Mouse (Mus musculus): Measurements from ENCODE around the gene Gcdh. TPM values are rescaled to one million over a fixed set of nuclear protein-coding genes. Genes with fewer than 3 reads are reported as not detected.

The Gcdh gene
- polyA plus RNA-seq, 1 experiment from 2014 or later = 37.2 TPM

GRCm38 (mm10) chr8:84925557-84925956 is 31.8 kb upstream of the Gcdh start:
- H3K27me3 ChIP-seq = peaks cover 47% of the 10 kb centered on the region
- peaks cover 85% of the 10 kb centered on the region for H3K36me3 ChIP-seq
- H3K4me2 ChIP-seq = no peak overlapping the region
- no peaks in the 10 kb centered on the region for H3K9me3 ChIP-seq
- 67% methylated on average over 7 of the region's 7 CpGs for WGBS
- no peak overlapping the region for H3K4me3 ChIP-seq
- H3K27ac ChIP-seq (replicated peaks) = no peak overlapping the region
- no peak overlapping the region for H3K9ac ChIP-seq
- peaks cover 12% of the 10 kb centered on the region for H3K4me1 ChIP-seq (replicated peaks)
- no peak for ATAC-seq (ENCODE audit: low read depth)

GRCm38 (mm10) chr8:84921596-84921995 is 27.9 kb upstream of the Gcdh start:
- 85% methylated on average over 2 of the region's 2 CpGs for WGBS

GRCm38 (mm10) chr8:84918646-84919045 is 24.9 kb upstream of the Gcdh start:
- 91% methylated on average over 15 of the region's 15 CpGs for WGBS
- H3K36me3 ChIP-seq = peaks cover 96% of the 10 kb centered on the region
- no peak overlapping the region for H3K4me2 ChIP-seq
- peaks cover 85% of the 10 kb centered on the region for H3K27me3 ChIP-seq
- H3K9me3 ChIP-seq = no peaks in the 10 kb centered on the region
- no peak overlapping the region for H3K9ac ChIP-seq
- H3K27ac ChIP-seq (replicated peaks) = no peak overlapping the region
- no peak overlapping the region for H3K4me3 ChIP-seq
- ATAC-seq (ENCODE audit: low read depth) = no peak
- no peaks in the 10 kb centered on the region for H3K4me1 ChIP-seq (replicated peaks)

More at GRCm38 (mm10) chr8:84921596-84921995, 27.9 kb upstream of the Gcdh start:
- no peak for ATAC-seq (ENCODE audit: low read depth)
- no peaks in the 10 kb centered on the region for H3K9me3 ChIP-seq
- H3K9ac ChIP-seq = no peak overlapping the region
- peaks cover 95% of the 10 kb centered on the region for H3K36me3 ChIP-seq
- H3K4me2 ChIP-seq = no peak overlapping the region
- H3K4me1 ChIP-seq (replicated peaks) = no peaks in the 10 kb centered on the region
- H3K4me3 ChIP-seq = no peak overlapping the region
- H3K27me3 ChIP-seq = peaks cover 58% of the 10 kb centered on the region
- no peak overlapping the region for H3K27ac ChIP-seq (replicated peaks)

GRCm38 (mm10) chr8:84917781-84918180 is 24.1 kb upstream of the Gcdh start:
- no peak overlapping the region for H3K4me3 ChIP-seq
- peaks cover 8% of the 10 kb centered on the region; the same call in 1 of the 2 replicates for H3K4me1 ChIP-seq (replicated peaks)
- H3K27me3 ChIP-seq = peaks cover 93% of the 10 kb centered on the region
- no peak overlapping the region for H3K9ac ChIP-seq
- no peak overlapping the region for H3K4me2 ChIP-seq
- ATAC-seq (ENCODE audit: low read depth) = no peak
- H3K27ac ChIP-seq (replicated peaks) = no peak overlapping the region
- 32% methylated on average over 20 of the region's 20 CpGs for WGBS
- H3K9me3 ChIP-seq = no peaks in the 10 kb centered on the region
- peaks cover 95% of the 10 kb centered on the region for H3K36me3 ChIP-seq

GRCm38 (mm10) chr8:84915269-84915668 is 21.5 kb upstream of the Gcdh start:
- Histone ChIP-seq H3K4me2 (no peak overlapping the region), H3K9me3 (no peaks in the 10 kb centered on the region), H3K4me3 (no peak overlapping the region), H3K36me3 (peaks cover 94% of the 10 kb centered on the region), H3K9ac (no peak overlapping the region), H3K27me3 (peaks cover 100% of the 10 kb centered on the region), H3K4me1 (replicated peaks) (peaks cover 11% of the 10 kb centered on the region; the same call in 1 of the 2 replicates), H3K27ac (replicated peaks) (no peak overlapping the region)
- 83% methylated on average over 8 of the region's 8 CpGs for WGBS
- no peak for ATAC-seq (ENCODE audit: low read depth)

- 33% methylated on average over 4 of the region's 4 CpGs for WGBS
Observed at GRCm38 (mm10) chr8:84913960-84914359, 20.2 kb upstream of the Gcdh start.

GRCm38 (mm10) chr8:84913502-84913900 is 19.8 kb upstream of the Gcdh start:
- Histone ChIP-seq H3K4me1 (replicated peaks) (peaks cover 22% of the 10 kb centered on the region), H3K27ac (replicated peaks) (no peak overlapping the region), H3K4me3 (peak overlapping the region; percentile 22), H3K9me3 (no peaks in the 10 kb centered on the region), H3K4me2 (peak overlapping the region; percentile 51), H3K36me3 (peaks cover 83% of the 10 kb centered on the region), H3K9ac (no peak overlapping the region), H3K27me3 (peaks cover 97% of the 10 kb centered on the region)
- ATAC-seq (ENCODE audit: low read depth) = no peak
- WGBS = 21% methylated on average over 9 of the region's 9 CpGs

More at GRCm38 (mm10) chr8:84913960-84914359, 20.2 kb upstream of the Gcdh start:
- Histone ChIP-seq H3K27me3 (peaks cover 100% of the 10 kb centered on the region), H3K4me3 (no peak overlapping the region), H3K9ac (no peak overlapping the region), H3K36me3 (peaks cover 87% of the 10 kb centered on the region), H3K9me3 (no peaks in the 10 kb centered on the region), H3K4me2 (no peak overlapping the region), H3K4me1 (replicated peaks) (peaks cover 17% of the 10 kb centered on the region), H3K27ac (replicated peaks) (no peak overlapping the region)
- no peak for ATAC-seq (ENCODE audit: low read depth)

GRCm38 (mm10) chr8:84912895-84913501 is 19.3 kb upstream of the Gcdh start:
- Histone ChIP-seq H3K36me3 (peaks cover 78% of the 10 kb centered on the region), H3K4me3 (peak overlapping the region; percentile 22), H3K9me3 (no peaks in the 10 kb centered on the region), H3K27ac (replicated peaks) (no peak overlapping the region), H3K4me2 (peak overlapping the region; percentile 51), H3K9ac (no peak overlapping the region), H3K4me1 (replicated peaks) (peaks cover 24% of the 10 kb centered on the region), H3K27me3 (peaks cover 92% of the 10 kb centered on the region)
- 3% methylated on average over 55 of the region's 55 CpGs for WGBS
- no peak for ATAC-seq (ENCODE audit: low read depth)

- ATAC-seq (ENCODE audit: low read depth) = no peak
- 17% methylated on average over 27 of the region's 27 CpGs for WGBS
- Histone ChIP-seq H3K4me3 (no peak overlapping the region), H3K4me1 (replicated peaks) (peaks cover 24% of the 10 kb centered on the region), H3K27me3 (peaks cover 86% of the 10 kb centered on the region), H3K9ac (no peak overlapping the region), H3K4me2 (peak overlapping the region; percentile 51), H3K36me3 (peaks cover 71% of the 10 kb centered on the region), H3K27ac (replicated peaks) (no peak overlapping the region), H3K9me3 (no peaks in the 10 kb centered on the region)
Observed at GRCm38 (mm10) chr8:84912391-84912790, 18.7 kb upstream of the Gcdh start.

GRCm38 (mm10) chr8:84911854-84912253 is 18.1 kb upstream of the Gcdh start:
- no peak overlapping the region for H3K4me3 ChIP-seq
- H3K4me2 ChIP-seq = no peak overlapping the region
- WGBS = 74% methylated on average over 9 of the region's 9 CpGs
- peaks cover 24% of the 10 kb centered on the region for H3K4me1 ChIP-seq (replicated peaks)
- no peak for ATAC-seq (ENCODE audit: low read depth)
- no peak overlapping the region for H3K9ac ChIP-seq
- H3K36me3 ChIP-seq = peaks cover 66% of the 10 kb centered on the region
- H3K27ac ChIP-seq (replicated peaks) = no peak overlapping the region
- H3K9me3 ChIP-seq = no peaks in the 10 kb centered on the region
- H3K27me3 ChIP-seq = peaks cover 81% of the 10 kb centered on the region

- peaks cover 24% of the 10 kb centered on the region for H3K4me1 ChIP-seq (replicated peaks)
- 90% methylated on average over 6 of the region's 6 CpGs for WGBS
- H3K9ac ChIP-seq = no peak overlapping the region
- no peak overlapping the region for H3K27ac ChIP-seq (replicated peaks)
- no peak for ATAC-seq (ENCODE audit: low read depth)
- no peak overlapping the region for H3K4me3 ChIP-seq
- H3K27me3 ChIP-seq = peaks cover 68% of the 10 kb centered on the region
- H3K36me3 ChIP-seq = peaks cover 53% of the 10 kb centered on the region
- H3K4me2 ChIP-seq = no peak overlapping the region
- no peaks in the 10 kb centered on the region for H3K9me3 ChIP-seq
Observed at GRCm38 (mm10) chr8:84910551-84910950, 16.8 kb upstream of the Gcdh start.

GRCm38 (mm10) chr8:84909949-84910348 is 16.2 kb upstream of the Gcdh start:
- peaks cover 47% of the 10 kb centered on the region for H3K36me3 ChIP-seq
- no peak overlapping the region for H3K27ac ChIP-seq (replicated peaks)
- H3K4me1 ChIP-seq (replicated peaks) = peaks cover 24% of the 10 kb centered on the region
- 0 out of 2 replicates have a peak overlapping the region, but pooled peaks have one; percentile 55 for H3K4me2 ChIP-seq
- peaks cover 63% of the 10 kb centered on the region for H3K27me3 ChIP-seq
- no peaks in the 10 kb centered on the region for H3K9me3 ChIP-seq
- 77% methylated on average over 5 of the region's 5 CpGs for WGBS
- ATAC-seq (ENCODE audit: low read depth) = no peak
- H3K4me3 ChIP-seq = no peak overlapping the region
- H3K9ac ChIP-seq = no peak overlapping the region
